Mouse (Mus musculus): Measurements from ENCODE around the gene Zfp691.

DNA sequence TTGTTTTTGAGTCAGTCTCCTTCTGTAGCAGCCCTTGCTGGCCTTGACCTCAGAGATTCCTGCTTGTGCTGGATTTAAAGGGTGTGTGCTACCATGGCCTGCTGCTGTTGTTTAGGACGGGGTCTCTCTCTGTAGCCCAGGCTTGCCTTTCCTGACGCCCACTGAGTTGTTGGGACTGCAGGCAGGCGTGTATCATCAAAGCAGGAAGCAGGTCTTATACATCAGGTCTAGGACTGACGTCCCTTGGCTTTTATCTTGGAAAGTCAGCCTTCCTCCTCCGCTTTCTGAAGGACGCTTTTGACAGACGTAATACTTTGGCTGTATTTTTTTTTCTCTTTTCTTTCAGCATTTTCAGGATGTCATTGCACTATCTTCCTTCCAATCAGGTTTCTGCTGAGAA lies 8.1 kb downstream of the Zfp691 start:
- no peak for TF ChIP-seq TAL1 (IDR thresholded peaks at IDR 0.05; ENCODE audit: low read length)
- TF ChIP-seq GATA1 (IDR thresholded peaks at IDR 0.05; ENCODE audit: low read length), result no peak
